Mouse (Mus musculus): Measurements from ENCODE around the gene Rpp25. TPM values are rescaled to one million over a fixed set of nuclear protein-coding genes. Genes with fewer than 3 reads are reported as not detected.

Gene Rpp25
- total RNA-seq, 1 experiment = 48.7 TPM

DNA sequence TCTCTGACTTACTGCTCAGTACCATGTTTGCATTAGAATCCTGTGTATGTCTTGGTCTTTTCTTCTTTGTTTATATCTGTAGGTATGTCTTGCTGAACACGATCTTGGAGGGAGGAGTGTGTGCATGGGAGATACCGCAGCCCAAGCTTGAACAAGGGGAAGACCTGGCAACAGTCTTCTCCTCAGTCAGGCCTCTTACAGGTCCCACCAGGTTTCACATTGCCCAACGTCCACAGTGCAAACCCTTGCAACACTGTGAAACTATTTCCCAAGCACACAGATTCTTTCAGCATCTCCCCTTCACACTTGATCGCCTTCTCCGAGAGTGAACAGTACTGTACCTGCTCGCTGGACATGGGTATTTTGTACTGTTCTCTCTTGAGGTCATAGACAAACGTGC, 16.0 kb upstream of the Rpp25 start:
- Histone ChIP-seq H3K4me1 (ENCODE audit: control insufficient read depth in 2 of 2, insufficient read depth in 2 of 2, low read length in 2 of 2, poor library complexity in 1 of 2) (no peaks in the 10 kb centered on the region; a peak in 2 of 4 replicates), H3K9ac (ENCODE audit: insufficient read depth, low read depth, low read length, poor library complexity, severe bottlenecking) (no peak overlapping the region), H3K36me3 (ENCODE audit: control insufficient read depth, insufficient read depth, low read length, poor library complexity, severe bottlenecking) (no peaks in the 10 kb centered on the region), H3K9me3 (ENCODE audit: control insufficient read depth, insufficient read depth, low read depth, low read length) (no peaks in the 10 kb centered on the region), H3K4me3 (ENCODE audit: insufficient read depth in 1 of 2, low read depth in 1 of 2, low read length in 2 of 2, poor library complexity in 1 of 2, severe bottlenecking in 1 of 2) (no peak overlapping the region), H3K27ac (ENCODE audit: insufficient read depth, low read depth, low read length, poor library complexity, severe bottlenecking) (no peak overlapping the region)
- TF ChIP-seq HCFC1 (IDR thresholded peaks at IDR 0.05; ENCODE audit: borderline replicate concordance, insufficient read depth, low read length) (no peak), ZNF384 (IDR thresholded peaks at IDR 0.05; ENCODE audit: low read depth, low read length) (no peak), MAFK (IDR thresholded peaks at IDR 0.05; ENCODE audit: insufficient read depth, low read depth, low read length) (no peak), CHD2 (IDR thresholded peaks at IDR 0.05; ENCODE audit: low read depth, low read length) (no peak), ZC3H11A (IDR thresholded peaks at IDR 0.05; ENCODE audit: borderline replicate concordance, low read depth, low read length) (no peak)
- DNase-seq (ENCODE audit: low read depth, low spot score) = no peak
- in situ Hi-C loops (cut with MboI; ENCODE audit: low sequenced_read_pairs in 2 of 2, unreplicated experiment in 2 of 2) = no loop called here

DNA sequence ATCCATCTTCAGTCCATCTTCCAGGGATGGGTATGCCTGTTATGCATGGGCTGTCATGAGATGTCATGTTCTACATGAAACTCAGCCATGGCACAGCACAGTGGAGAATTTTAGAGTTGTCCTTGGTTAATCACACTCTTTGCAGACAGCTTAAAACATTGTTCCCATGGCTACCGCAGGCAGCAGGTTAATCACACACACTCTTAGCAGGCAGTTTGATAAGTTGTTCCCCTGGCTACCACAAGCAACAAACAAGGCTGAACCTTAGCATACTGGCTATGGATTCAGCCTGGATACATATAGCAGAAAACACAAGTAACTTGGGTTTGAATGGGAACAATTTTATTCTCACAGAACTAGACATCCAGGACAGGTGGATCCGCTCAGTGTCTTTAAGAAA, 10.3 kb upstream of the Rpp25 start:
- no peak overlapping the region for H3K27ac ChIP-seq (ENCODE audit: insufficient read depth, low read depth, low read length, poor library complexity, severe bottlenecking)
- in situ Hi-C loops (cut with MboI; ENCODE audit: low sequenced_read_pairs in 2 of 2, unreplicated experiment in 2 of 2) = no loop called here
- DNase-seq (ENCODE audit: low read depth, low spot score) = no peak
- no peaks in the 10 kb centered on the region for H3K9me3 ChIP-seq (ENCODE audit: control insufficient read depth, insufficient read depth, low read depth, low read length)
- no peak overlapping the region for H3K9ac ChIP-seq (ENCODE audit: insufficient read depth, low read depth, low read length, poor library complexity, severe bottlenecking)
- TF ChIP-seq ZNF384 (IDR thresholded peaks at IDR 0.05; ENCODE audit: low read depth, low read length) = no peak
- no peak for TF ChIP-seq HCFC1 (IDR thresholded peaks at IDR 0.05; ENCODE audit: borderline replicate concordance, insufficient read depth, low read length)
- TF ChIP-seq MAFK (IDR thresholded peaks at IDR 0.05; ENCODE audit: insufficient read depth, low read depth, low read length) = no peak
- no peak for TF ChIP-seq CHD2 (IDR thresholded peaks at IDR 0.05; ENCODE audit: low read depth, low read length)
- TF ChIP-seq ZC3H11A (IDR thresholded peaks at IDR 0.05; ENCODE audit: borderline replicate concordance, low read depth, low read length) = no peak
- H3K36me3 ChIP-seq (ENCODE audit: control insufficient read depth, insufficient read depth, low read length, poor library complexity, severe bottlenecking) = no peaks in the 10 kb centered on the region
- H3K4me3 ChIP-seq (ENCODE audit: insufficient read depth in 1 of 2, low read depth in 1 of 2, low read length in 2 of 2, poor library complexity in 1 of 2, severe bottlenecking in 1 of 2) = no peak overlapping the region
- peaks cover 3 to 4% of the 10 kb centered on the region in 2 experiments; a peak in 3 of 4 replicates for H3K4me1 ChIP-seq (ENCODE audit: control insufficient read depth in 2 of 2, insufficient read depth in 2 of 2, low read length in 2 of 2, poor library complexity in 1 of 2)

DNA sequence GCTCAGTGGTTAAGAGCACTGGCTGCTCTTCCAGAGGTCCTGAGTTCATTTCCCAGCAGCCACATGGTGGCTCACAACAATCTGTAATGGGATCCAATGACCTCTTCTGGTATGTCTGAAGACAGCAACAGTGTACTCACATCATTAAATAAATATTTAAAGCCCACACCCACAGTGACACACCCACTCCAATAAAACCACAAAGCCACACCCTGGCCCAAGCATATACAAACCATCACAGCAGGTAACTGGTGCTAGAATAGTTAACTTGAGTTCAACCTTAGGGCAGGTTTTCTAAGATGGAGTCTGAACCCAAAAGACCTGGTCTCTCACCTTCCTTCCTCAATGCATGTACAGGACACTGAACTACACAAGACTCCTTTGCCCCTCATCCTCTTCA, 8.9 kb upstream of the Rpp25 start:
- in situ Hi-C loops (cut with MboI; ENCODE audit: low sequenced_read_pairs in 2 of 2, unreplicated experiment in 2 of 2) = no loop called here
- Histone ChIP-seq H3K27ac (ENCODE audit: insufficient read depth, low read depth, low read length, poor library complexity, severe bottlenecking) (no peak overlapping the region), H3K4me1 (ENCODE audit: control insufficient read depth in 2 of 2, insufficient read depth in 2 of 2, low read length in 2 of 2, poor library complexity in 1 of 2) (peaks cover 3 to 4% of the 10 kb centered on the region in 2 experiments; a peak in 3 of 4 replicates), H3K9ac (ENCODE audit: insufficient read depth, low read depth, low read length, poor library complexity, severe bottlenecking) (no peak overlapping the region), H3K36me3 (ENCODE audit: control insufficient read depth, insufficient read depth, low read length, poor library complexity, severe bottlenecking) (no peaks in the 10 kb centered on the region), H3K4me3 (ENCODE audit: insufficient read depth in 1 of 2, low read depth in 1 of 2, low read length in 2 of 2, poor library complexity in 1 of 2, severe bottlenecking in 1 of 2) (no peak overlapping the region), H3K9me3 (ENCODE audit: control insufficient read depth, insufficient read depth, low read depth, low read length) (no peaks in the 10 kb centered on the region)
- no peak for TF ChIP-seq ZNF384 (IDR thresholded peaks at IDR 0.05; ENCODE audit: low read depth, low read length)
- TF ChIP-seq HCFC1 (IDR thresholded peaks at IDR 0.05; ENCODE audit: borderline replicate concordance, insufficient read depth, low read length) = no peak
- no peak for TF ChIP-seq ZC3H11A (IDR thresholded peaks at IDR 0.05; ENCODE audit: borderline replicate concordance, low read depth, low read length)
- TF ChIP-seq CHD2 (IDR thresholded peaks at IDR 0.05; ENCODE audit: low read depth, low read length) = no peak
- no peak for TF ChIP-seq MAFK (IDR thresholded peaks at IDR 0.05; ENCODE audit: insufficient read depth, low read depth, low read length)
- no peak for DNase-seq (ENCODE audit: low read depth, low spot score)

DNA sequence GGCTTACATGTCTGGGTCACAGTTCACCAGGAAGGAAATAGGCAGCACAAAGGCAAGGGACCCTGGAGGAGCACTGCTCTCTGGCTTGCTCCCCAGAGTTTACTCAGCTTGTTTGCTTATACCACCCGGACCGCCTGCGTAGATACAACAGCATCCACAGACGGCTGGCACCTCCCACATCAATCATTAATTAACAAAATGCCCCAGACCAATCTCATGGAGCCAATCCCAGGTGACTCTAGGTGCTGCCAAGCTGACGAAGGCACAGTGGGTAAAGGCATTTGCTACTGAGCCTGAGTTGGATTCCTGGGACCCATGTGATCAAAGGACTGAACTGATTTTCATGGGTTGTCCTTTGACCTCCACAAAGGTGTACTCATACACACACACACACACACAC, 6.6 kb upstream of the Rpp25 start:
- no peak overlapping the region for H3K4me3 ChIP-seq (ENCODE audit: insufficient read depth in 1 of 2, low read depth in 1 of 2, low read length in 2 of 2, poor library complexity in 1 of 2, severe bottlenecking in 1 of 2)
- H3K9ac ChIP-seq (ENCODE audit: insufficient read depth, low read depth, low read length, poor library complexity, severe bottlenecking) = no peak overlapping the region
- TF ChIP-seq MAFK (IDR thresholded peaks at IDR 0.05; ENCODE audit: insufficient read depth, low read depth, low read length) (no peak), CHD2 (IDR thresholded peaks at IDR 0.05; ENCODE audit: low read depth, low read length) (no peak), ZC3H11A (IDR thresholded peaks at IDR 0.05; ENCODE audit: borderline replicate concordance, low read depth, low read length) (no peak), HCFC1 (IDR thresholded peaks at IDR 0.05; ENCODE audit: borderline replicate concordance, insufficient read depth, low read length) (no peak), ZNF384 (IDR thresholded peaks at IDR 0.05; ENCODE audit: low read depth, low read length) (no peak)
- H3K9me3 ChIP-seq (ENCODE audit: control insufficient read depth, insufficient read depth, low read depth, low read length) = no peaks in the 10 kb centered on the region
- in situ Hi-C loops (cut with MboI; ENCODE audit: low sequenced_read_pairs in 2 of 2, unreplicated experiment in 2 of 2) = no loop called here
- no peak overlapping the region for H3K27ac ChIP-seq (ENCODE audit: insufficient read depth, low read depth, low read length, poor library complexity, severe bottlenecking)
- no peaks in the 10 kb centered on the region; the same call in 1 of the 2 replicates for H3K36me3 ChIP-seq (ENCODE audit: control insufficient read depth, insufficient read depth, low read length, poor library complexity, severe bottlenecking)
- H3K4me1 ChIP-seq (ENCODE audit: control insufficient read depth in 2 of 2, insufficient read depth in 2 of 2, low read length in 2 of 2, poor library complexity in 1 of 2) = peaks cover 6 to 10% of the 10 kb centered on the region in 2 experiments; a peak in 3 of 4 replicates
- DNase-seq (ENCODE audit: low read depth, low spot score) = no peak

DNA sequence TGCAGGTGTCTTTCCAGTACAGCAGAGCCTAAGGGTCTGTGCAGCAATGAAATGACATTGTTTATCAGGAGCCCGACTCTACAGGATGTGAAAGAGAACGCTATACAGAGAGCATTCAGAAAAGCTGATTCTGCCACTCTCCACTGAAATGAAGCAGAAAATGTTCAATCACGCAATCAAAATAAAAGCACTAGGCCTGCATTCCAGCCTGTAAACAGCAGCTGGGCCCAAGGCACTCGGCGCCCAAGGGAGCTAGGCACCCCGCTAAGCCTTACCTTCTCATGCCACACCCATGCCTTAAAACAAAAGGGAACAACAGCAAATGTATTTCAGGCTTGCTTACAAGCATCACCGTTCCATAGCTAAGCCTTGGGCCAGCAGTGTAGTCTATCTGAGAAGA, 5.3 kb upstream of the Rpp25 start:
- TF ChIP-seq HCFC1 (IDR thresholded peaks at IDR 0.05; ENCODE audit: borderline replicate concordance, insufficient read depth, low read length) (no peak), MAFK (IDR thresholded peaks at IDR 0.05; ENCODE audit: insufficient read depth, low read depth, low read length) (no peak), CHD2 (IDR thresholded peaks at IDR 0.05; ENCODE audit: low read depth, low read length) (no peak), ZC3H11A (IDR thresholded peaks at IDR 0.05; ENCODE audit: borderline replicate concordance, low read depth, low read length) (no peak), ZNF384 (IDR thresholded peaks at IDR 0.05; ENCODE audit: low read depth, low read length) (no peak)
- DNase-seq (ENCODE audit: low read depth, low spot score) = no peak
- in situ Hi-C loops (cut with MboI; ENCODE audit: low sequenced_read_pairs in 2 of 2, unreplicated experiment in 2 of 2) = no loop called here
- H3K4me1 ChIP-seq (ENCODE audit: control insufficient read depth in 2 of 2, insufficient read depth in 2 of 2, low read length in 2 of 2, poor library complexity in 1 of 2) = peaks cover 11 to 14% of the 10 kb centered on the region in 2 experiments
- H3K27ac ChIP-seq (ENCODE audit: insufficient read depth, low read depth, low read length, poor library complexity, severe bottlenecking) = no peak overlapping the region
- no peak overlapping the region for H3K9ac ChIP-seq (ENCODE audit: insufficient read depth, low read depth, low read length, poor library complexity, severe bottlenecking)
- no peaks in the 10 kb centered on the region for H3K9me3 ChIP-seq (ENCODE audit: control insufficient read depth, insufficient read depth, low read depth, low read length)
- no peaks in the 10 kb centered on the region; the same call in 1 of the 2 replicates for H3K36me3 ChIP-seq (ENCODE audit: control insufficient read depth, insufficient read depth, low read length, poor library complexity, severe bottlenecking)
- no peak overlapping the region for H3K4me3 ChIP-seq (ENCODE audit: insufficient read depth in 1 of 2, low read depth in 1 of 2, low read length in 2 of 2, poor library complexity in 1 of 2, severe bottlenecking in 1 of 2)
